Mouse (Mus musculus) heart, postnatal 0 days (tissue): Measurements from ENCODE around the gene BC052040.

ENCODE experiments used
- CTCF ChIP-seq: IDR thresholded peaks from 2 replicates; pipeline ENCODE4 v1.5.1; 2016; ENCODE audit warnings: antibody characterized with exemption, control low read depth, low read depth
- EP300 ChIP-seq: IDR thresholded peaks from 2 replicates; pipeline ENCODE4 v1.6.1; 2016; ENCODE audit warnings: antibody characterized with exemption, low read depth

- TF ChIP-seq EP300 (no peak), CTCF (no peak)
Observed at GRCm38 (mm10) chr2:115723452-115723851, 141.9 kb downstream of the BC052040 start.
